Mouse (Mus musculus) Muller cell, postnatal 12 days (primary cell): ENCODE measurements around the gene 1300017J02Rik.

Experiments
- DNase-seq: peaks from one replicate; pipeline ENCODE4 v3.0.0-alpha.2; 2015; ENCODE audit errors: inconsistent ontology term

Gene 1300017J02Rik

GRCm38 (mm10) chr9:103274819-103275218 is 30.1 kb downstream of the 1300017J02Rik start:
- DNase-seq = no peak

GRCm38 (mm10) chr9:103271104-103271503 is 33.8 kb downstream of the 1300017J02Rik start:
- no peak for DNase-seq

- DNase-seq = no peak
Observed at GRCm38 (mm10) chr9:103265778-103266177, 39.1 kb downstream of the 1300017J02Rik start.

- no peak for DNase-seq
Observed at GRCm38 (mm10) chr9:103252906-103253305, 52.0 kb downstream of the 1300017J02Rik start.

GRCm38 (mm10) chr9:103248618-103249017 is 56.3 kb downstream of the 1300017J02Rik start:
- no peak for DNase-seq

DNA sequence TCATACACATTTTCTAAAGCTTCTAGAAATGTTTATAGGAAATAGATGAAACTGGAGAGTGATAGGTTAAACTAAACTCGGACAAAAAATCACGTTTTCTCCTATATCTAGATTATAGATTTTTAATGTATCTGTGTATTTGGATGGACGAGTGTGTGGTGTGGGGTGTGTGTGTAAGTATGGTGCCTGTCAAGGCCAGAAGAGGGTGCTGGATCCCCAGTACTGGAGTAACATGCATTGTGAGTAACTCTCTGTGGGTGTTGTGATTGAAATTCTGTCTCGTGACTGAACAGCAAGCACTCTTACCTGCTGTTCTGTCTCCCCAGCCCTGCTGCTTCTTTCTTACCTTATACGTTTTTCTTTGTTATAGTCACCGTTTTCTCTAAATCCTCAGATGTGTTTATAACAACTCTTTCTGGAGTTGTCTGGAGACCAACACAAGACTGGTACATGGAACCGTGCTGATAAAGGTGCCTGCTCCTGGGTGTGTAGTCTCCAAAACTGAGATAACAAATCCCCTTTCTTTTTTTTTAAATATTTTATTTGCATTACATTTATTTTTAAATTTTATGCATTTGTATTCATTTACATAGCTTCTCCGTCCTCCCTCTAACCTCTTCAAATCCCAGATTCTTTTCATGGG is 58.2 kb downstream of the 1300017J02Rik start:
- no peak for DNase-seq

DNA sequence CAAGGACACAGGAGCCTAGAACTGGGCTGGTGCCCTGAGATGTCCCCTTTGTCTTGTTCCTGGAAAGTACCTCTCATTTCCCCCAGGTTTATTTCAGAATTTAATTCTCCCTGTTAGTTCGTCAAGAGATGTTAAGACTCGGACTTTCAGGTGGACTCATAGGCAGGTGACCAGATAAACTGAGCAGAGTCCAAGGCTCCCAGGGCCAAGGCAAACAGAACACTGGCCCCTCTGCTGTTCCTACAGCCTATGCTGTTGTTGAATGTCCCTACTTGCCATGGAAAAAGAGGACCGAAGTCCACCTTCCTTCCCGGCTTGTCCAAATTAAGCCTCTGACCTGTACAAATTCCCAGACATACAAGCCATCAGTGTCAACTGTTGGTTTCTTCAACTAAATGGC is 61.2 kb downstream of the 1300017J02Rik start:
- DNase-seq = no peak

GRCm38 (mm10) chr9:103241206-103241605 is 63.7 kb downstream of the 1300017J02Rik start:
- DNase-seq = no peak

GRCm38 (mm10) chr9:103239471-103239870 is 65.4 kb downstream of the 1300017J02Rik start:
- no peak for DNase-seq

DNA sequence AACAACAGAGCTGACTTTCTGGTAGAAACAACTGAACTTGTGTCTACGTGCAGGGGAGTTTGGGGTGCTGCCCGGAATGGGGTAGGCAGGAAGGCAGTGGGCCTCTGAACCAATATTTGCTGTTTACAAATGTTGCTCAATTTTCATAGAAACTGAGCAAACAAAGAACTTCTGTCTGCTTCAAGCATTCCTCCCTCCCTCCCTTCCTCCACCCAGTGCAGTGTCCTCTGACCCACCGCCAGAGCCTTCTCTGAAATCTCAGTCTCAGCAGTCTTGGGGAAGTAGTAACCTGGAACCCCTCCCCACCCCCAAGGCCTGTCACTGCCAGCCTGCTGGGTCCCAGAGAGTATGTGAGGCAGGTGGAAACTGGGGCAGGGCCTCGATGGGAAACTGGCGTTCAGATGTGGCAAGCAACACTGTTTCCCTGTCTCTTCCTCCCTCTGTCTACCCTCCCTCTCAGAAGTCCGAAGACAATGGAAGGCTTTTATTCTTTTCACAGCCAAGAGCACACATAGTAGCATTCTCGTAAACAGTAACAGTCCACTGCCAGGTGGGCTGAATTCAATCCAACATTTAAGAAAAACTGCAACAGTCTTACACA is 70.2 kb downstream of the 1300017J02Rik start:
- peak; percentile 80 for DNase-seq

- peak; percentile 24 for DNase-seq
Observed at GRCm38 (mm10) chr9:103234059-103234458, 70.8 kb downstream of the 1300017J02Rik start.

DNA sequence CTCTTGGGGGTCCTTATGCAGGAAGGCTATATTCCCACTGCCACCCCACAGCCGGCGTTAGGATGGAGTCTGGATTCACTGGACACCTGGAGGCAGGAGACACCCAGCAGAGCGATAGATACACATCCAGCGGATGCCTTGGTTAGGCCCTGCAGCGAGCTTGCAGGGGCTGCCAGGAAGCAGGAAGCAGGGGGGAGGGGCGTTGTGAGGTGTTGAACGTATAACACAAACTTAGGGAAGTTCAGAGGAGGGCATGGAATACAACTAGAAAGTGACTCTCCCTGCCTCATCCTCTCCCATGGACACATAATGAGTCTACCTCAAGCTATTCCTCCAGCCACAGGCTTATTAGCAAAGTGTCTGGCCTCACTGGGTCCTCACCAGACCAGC is 71.9 kb downstream of the 1300017J02Rik start:
- DNase-seq = no peak

GRCm38 (mm10) chr9:103232232-103233005 is 72.5 kb downstream of the 1300017J02Rik start:
- DNase-seq = no peak

DNA sequence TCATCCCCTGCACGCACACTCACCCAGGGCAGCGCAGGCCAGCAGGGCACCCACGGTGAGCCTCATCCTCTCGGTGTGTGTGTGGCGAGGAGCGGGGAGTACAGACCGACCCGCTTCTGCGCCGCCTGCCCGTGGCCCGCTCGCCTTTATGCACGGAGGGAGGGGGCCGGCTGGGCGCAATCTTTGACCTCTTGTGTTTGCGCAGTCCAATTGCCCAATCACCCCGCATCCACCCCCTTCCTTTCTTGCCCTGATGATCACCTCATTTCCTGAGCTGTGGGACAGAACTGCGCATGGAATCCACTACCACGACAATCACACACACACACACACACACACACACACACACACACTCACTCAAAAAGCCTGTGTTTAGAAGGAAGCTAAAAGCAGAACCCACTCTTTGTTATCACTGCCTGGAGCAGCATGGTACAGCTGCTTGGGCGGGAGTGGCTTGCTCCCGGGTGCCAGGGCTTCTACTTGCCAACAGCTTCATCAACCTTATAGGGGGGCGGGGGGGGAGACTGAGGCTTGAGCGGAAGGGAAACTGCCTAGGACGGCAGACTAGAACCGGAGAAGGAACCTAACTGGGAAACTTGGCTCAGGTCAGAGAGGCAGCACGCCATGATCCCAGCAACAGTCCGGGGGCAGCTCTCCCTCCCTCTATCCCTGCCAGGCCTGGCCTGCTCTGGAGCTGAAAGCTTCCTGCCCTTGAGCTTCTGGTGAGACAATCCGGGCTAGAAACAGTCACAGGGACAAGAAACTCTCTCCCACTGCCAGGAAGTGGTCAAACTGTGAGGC is 74.5 kb downstream of the 1300017J02Rik start, which contains the start of the genes Gm20425 and Trf:
TSS of gene Gm20425 (minus strand) at position 157 of the 801 bp plus-strand sequence.
TSS of gene Trf (minus strand) at position 294 of the 801 bp plus-strand sequence.
- peak; percentile 79 for DNase-seq

DNA sequence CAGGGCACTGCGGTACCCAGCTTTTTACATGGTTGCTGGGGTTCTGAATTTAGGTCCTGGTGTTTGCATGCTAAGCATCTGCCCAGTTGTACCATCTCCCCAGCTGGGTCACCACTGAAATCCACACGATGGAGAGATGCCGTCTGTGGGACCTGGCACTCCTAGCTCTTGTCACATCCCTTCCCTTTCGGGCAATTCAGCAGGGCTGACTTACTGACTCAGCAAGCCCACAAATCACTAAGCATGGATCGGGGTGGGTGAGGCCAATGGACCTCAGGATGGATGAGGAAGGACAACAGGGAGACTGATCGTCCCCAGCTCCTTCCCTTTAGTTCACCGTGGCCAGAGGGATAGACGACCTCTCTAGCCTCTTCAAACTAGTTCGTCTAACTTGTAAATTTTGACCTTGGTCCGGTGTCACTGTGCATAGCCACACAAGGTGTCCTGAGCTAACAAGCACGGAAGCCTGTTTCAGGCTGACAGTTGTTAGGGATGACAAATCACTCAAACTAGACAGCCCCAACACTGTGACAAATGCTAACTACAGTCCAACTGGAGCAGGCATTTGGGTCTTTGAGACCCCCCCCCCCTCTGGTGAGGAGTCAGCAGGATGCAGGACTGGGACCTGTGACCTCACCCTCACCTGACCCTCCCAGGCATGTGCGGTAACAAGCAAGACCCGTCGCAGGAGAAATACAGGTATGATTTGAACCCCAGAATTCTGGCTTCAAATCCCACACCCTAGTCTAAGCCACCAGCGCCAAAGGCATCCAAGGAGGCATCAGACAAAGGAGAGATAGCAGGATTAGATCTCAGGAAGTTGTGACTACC is 75.6 kb downstream of the 1300017J02Rik start:
- no peak for DNase-seq

- no peak for DNase-seq
Observed at GRCm38 (mm10) chr9:103228370-103229003, 76.4 kb downstream of the 1300017J02Rik start.

DNA sequence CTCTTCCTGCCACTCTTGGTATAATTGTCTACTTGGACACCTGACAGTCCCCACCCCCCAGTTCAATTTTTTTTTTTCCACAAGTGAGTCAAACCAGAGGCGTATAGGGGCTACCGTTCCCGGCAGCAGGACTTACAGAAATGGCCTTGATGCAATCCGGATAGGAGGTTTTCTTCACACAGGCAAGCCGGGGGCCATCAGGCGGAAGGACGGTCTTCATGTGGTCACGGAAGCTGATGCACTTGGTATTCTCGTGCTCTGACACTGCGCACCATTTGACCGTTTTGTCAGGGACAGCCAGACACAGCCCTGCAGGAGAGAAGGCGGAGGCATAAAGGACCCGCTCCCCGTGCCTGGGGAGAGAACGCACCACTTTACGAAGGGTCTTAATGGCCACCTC is 77.1 kb downstream of the 1300017J02Rik start:
- DNase-seq = no peak

- no peak for DNase-seq
Observed at GRCm38 (mm10) chr9:103226806-103227205, 78.1 kb downstream of the 1300017J02Rik start.

DNA sequence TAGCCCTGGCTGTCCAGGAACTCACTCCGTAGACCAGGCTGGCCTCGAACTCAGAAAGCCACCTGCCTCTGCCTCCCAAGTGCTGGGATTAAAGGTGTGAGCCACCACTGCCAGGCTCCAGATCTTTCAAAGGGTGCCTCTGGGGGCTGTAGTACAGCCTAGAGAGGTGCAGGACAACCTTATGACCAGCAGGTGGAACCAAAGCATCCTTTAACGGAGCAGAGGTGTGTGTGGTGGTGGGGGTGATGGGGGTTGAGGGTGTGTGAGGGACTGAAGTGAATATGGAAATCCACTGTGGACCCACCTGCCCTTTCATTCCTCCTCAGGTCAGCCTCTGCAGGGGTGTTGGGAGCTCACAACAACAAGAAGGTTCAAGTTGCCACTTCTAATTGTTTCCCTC is 79.4 kb downstream of the 1300017J02Rik start:
- peak; percentile 29 for DNase-seq

- DNase-seq = no peak
Observed at GRCm38 (mm10) chr9:103224721-103225120, 80.2 kb downstream of the 1300017J02Rik start.
